Mouse (Mus musculus) kidney, postnatal 10 days (tissue): Measurements from ENCODE around the gene Sh2b1.
A peak's percentile ranks its signal among the peaks of the same experiment; 100 is the strongest.
"Not testable (repeated sequence)": the region's sequence is repeated elsewhere in the genome, so short reads cannot be mapped to it uniquely, and the experiment has no call there.

ENCODE experiments used
- DNase-seq: peaks from one replicate; pipeline ENCODE4 v3.0.0; 2021; ENCODE audit warnings: mixed read lengths

Gene Sh2b1

DNA sequence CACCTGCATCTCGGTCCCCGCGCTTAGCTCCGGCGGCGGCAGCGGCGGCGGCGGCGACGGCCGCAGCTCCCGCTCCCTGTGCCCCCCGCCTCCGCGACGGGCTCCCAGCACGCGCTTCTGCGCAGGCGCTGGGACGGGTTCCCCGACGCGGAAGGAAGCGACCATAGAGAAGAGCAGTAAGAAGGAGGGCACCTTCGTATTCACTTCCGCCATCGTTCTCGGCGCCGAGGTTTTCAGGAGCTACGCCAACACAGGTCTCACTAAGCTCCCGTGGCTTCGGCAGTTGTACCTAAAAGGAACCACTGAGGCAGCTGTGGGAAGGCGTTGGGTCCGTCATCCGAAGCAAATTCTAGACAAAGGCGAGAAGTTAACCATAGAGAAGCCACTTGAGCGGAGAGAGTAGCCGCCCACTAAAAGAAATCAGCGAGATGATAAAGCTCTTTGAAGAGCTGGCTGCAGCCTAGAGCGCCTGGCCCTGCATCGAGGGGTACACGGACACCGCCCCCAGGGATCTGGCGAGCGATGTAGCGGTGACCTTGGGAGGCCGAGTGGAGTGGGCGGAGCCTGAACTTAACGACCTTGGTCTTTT lies at the start of gene Sh2b1:
Gene Sh2b1 (minus strand): TSS at position 432 of the 589 bp plus-strand sequence.
- DNase-seq, result peak; percentile 92

DNA sequence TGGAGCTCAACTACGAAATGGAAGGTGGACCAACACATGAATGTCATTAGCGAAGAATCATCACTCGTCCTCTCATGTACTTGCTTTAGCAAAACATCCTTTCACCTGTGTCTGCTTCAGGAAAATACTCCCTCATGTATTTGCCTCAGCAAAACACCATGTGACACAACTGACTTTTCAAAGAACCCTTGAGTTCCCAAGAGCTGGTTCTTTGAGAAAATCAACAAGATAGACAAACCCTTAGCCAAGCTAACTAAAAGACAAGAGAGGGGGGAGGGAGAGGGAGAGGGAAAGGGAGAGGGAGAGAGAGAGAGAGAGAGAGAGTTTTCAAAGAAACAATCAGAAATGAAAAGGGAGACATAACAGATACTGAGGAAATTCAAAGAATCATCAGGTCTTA lies 48.1 kb upstream of the Sh2b1 start:
- DNase-seq, result no peak

DNA sequence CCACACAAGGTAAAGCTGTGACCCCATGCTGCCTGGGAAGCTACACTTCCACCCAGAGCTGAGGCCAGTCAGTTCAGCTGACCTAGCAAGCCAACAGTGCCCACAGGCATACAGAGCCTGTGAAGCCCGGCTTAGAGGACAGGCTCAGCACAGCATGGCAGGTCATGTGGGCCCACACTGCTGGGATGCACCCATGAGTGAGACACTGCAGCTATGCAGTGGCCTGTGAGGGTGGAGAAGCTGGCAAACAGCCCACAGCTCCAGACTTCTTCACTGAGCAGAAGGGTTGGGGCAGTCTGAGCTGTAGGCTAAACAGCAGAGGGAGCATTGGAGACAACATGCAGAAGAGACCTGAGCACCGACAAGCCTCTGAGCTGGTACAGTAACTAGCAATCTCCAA lies 44.3 kb upstream of the Sh2b1 start:
- DNase-seq, result peak; percentile 74

DNA sequence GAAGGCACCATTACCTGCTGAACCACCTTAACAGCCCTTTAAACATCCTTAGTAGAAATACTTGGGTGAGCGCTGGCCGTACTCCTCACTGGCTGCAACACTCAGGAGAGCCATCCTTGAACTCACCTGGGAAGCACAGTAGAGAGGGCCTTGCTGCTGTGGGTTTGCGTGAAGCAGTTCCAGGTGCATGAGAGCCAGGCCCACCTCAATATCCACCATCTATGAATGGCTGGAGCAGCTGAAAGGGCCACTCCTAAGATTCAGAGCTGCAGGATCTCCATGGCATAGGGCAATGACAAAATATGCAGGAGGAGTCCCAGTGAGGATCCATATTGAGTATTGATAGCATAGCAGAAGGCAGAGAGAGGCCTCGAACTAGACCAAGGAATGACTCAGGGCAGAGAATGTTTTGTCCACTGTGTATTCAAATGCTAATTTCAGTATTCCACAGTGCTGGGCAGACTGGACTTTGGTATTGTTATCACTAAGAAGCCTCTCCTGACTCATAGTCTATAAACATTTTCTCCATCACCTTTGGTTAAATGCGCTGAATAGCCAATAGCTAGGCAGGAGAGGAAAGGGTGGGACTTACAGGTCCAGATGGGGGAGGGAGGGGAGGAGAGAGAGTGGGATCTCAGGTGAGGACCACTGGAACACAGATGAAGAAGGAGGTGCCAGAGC lies 43.2 kb upstream of the Sh2b1 start:
- DNase-seq, result no peak

DNA sequence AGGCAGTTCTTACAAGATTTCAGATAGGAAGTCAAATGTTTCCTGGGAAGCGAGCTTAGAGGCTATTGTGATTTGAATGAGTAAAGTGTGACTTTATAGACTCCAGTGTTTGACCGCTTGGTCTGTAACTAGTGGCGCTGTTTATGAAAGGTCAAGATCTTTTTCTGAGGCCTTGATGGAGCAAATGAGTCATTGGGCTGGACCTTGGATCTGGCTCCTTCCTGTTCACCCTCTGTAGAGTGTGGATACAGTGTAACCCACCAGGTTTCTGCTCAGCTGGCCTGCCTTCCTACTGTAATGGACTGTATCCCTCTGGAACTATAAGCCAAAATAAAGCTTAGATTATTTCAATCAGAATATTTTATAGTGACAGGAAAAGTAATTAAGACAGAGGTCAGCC lies 36.1 kb upstream of the Sh2b1 start:
- no peak for DNase-seq

DNA sequence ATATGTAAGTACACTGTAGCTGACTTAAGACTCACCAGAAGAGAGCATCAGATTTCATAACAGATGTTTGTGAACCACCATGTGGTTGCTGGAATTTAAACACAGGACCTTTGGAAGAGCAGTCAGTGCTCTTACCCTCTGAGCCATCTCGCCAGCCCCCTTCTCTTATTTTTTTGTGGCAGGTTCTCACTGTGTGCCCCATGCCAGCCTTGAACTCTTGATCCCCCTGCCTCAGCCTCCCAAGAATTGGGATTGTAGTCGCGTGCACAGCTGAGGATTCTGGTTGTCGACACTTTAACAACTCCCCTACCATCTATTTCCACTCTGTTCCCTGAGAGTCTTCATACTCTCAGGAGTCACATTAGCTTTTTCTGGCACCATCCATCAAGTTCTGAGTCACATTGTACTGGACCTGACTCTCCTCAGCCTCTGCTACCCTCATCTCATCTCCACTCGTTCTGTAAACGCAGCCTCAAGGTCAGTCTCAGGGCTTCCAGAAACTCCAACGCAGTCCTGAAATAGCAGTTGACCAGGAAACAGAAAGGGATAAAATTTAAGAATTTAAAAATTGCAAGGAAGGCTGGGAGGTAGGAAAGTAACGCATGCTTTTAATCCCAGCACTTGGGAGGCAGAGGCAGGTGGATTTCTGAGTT lies 32.0 kb upstream of the Sh2b1 start:
- no peak for DNase-seq

DNA sequence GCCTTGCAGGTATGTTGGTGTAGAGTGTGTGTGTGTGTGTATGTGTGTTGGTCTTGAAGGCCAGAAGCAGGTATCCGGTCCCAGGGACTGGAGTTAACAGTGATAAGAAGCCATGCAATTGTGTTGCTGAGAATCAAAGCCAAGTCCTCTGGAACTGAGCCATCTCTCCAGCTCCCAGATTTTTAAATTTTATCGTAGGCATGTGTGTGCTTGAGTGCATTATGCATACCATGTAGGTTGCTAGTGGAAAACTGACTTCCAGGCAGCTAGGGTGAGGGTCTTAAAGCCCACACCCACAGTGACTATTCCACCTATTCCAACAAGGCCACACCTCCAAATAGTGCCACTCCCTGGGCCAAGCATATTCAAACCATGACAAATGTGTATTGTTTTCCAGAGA lies 29.7 kb upstream of the Sh2b1 start:
- DNase-seq, result no peak

DNA sequence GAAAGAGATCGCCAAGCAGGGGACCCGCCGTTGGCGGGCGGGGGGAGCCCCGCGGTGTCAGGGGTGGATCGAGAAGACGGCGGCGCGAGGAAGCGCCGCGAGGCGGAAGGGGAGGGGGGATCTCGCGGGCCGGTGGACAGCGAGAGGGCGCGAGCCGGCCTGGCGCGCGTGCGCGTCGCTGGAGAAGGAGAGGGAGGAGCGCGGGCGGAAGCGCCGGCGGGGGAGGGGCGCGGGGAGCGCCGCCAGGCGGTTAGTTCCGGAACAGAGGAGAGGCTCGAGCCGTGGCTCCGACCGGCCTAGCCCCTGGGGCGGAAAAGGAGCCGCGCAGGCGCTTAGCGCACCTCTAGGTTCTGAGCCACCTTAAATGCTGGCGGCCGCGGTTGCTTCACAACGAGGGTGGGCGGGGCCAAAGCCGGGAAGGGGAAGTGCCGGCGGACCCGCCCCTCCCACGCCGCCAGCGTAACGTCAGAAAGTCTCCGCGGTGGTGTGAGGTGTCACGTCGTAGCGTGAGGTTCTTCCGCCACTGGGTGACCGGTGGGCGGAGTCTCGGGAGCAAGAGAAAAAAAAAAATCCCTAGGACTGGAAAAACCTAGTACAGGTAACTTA lies 28.2 kb upstream of the Sh2b1 start, which contains the start of gene Atxn2l:
Gene Atxn2l (minus strand): TSS at position 165 of the 606 bp plus-strand sequence.
- DNase-seq, result peak; percentile 100

DNA sequence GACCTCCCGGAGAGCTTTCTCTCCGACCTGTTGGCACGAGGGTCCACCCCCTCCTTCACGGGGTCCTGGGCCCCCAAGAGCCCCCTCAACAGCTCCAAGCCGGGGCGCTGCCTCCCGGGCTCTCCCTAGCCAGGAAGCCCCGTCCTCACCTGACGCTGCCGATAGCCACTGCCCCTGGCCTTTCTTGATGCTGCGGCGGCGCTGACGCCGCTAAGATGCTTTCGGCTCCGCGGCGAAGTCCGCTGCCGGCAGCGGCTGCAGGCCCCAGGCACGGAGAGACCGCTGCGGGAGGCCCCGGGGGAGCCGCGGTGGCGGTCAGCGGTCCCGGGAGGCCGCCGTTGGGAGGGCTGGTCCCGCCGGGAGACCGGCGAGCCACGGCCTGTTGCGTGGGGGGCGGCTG lies 27.5 kb upstream of the Sh2b1 start:
- no peak for DNase-seq

DNA sequence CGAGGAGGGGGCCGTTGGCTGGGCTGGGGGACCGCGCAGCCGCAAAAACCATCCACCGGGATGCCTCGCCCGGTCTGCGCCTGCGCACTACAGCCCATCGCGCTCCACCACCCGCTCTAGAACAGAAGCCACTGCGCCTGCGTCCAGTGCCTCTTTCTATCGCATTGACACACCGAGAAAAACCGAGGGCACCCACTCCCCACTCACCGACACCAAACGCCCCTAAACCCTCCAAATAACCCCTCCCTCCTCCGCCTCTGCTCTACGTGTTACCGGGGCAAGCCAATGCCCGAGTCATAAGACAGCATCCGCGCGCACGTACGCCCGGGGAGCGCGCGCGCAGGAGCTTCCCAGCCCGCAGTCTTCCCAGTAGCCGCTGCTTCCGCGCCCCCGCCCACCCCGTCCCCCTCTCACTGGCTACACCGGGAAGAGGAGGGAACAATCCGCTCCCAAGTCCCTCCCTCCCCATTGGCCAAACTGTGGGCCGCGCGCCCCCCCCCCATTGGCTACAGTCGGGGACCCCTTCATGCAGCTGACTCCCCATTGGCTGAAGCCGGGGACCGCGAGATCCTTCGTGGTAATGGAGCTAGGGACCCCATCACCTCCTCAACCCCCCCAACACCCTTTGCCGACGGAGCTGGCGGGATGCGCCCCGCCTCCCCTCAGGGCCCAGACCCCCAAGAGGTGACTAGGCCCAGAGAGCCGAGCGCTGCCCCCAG lies 27.0 kb upstream of the Sh2b1 start:
- DNase-seq, result peak; percentile 96

DNA sequence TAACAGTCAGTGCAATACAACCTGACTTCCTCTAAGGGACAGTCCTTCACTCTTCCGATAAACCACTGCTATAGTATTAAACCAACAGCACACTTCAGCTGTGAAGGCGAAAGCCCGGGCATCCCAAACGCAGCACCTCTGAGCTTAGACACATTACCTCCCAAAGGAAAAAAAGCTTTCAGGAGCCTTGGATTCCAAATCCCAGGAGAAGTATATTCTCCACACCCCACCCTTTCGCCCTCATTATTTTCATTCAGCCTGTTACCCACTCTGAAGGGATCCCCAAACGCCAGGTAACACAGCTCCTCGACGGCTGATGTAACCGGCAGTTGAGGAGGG lies 26.4 kb upstream of the Sh2b1 start:
- no peak for DNase-seq

DNA sequence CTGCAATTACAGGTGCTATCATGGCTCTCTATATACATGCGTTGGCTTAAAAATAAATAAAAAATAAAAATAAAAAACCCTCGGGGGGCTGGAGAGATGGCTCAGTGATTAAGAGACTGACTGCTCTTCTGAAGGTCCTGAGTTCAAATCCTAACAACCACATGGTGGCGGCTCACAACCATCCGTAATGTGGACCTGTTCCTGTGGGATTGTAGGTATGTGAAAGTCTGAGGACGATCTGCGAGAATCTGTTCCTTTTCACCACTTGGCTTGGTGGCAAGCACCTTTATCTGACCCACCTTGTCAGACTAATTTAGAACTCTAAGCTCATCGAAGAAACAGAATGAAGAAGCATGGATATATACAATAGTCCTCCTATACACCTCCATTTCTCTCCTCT lies 24.2 kb upstream of the Sh2b1 start:
- DNase-seq, result no peak

DNA sequence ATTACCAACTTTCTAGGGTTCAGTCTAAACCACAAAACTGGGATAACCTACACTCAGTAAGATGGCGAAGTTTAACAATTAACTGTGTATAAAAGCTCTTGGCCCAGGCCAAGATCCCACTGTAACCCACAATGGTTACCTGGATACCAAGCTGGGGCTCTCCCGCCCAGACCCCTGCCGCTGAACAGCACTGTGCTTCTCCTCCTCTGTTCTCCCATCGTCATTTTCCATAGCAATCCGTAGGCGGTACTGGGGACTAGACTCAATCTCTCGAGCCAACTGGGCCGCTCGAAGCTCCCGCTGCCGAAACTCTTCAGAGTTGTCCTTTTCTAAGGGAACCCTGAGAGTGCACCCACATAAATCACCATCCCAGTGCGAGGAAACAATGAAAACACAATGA lies 22.7 kb upstream of the Sh2b1 start:
- DNase-seq, result no peak

DNA sequence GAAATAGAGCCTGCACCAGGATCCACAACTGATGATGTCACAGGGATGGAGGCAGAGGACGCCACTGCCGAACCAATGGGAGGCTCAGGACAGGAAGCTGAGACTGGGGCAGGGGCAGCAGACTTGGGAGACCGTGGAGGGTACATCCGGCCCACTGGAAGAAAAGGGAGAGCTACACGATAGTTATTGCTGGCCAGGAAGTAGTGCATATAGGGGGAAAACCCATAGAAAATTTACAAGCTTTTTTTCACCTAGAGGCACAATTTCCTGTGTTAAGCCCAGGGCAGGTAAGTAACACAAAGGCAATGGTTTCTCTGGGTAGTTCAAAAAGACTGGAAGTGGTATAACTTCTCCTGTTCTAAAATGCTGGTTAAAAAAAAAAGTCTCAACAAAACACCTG lies 21.3 kb upstream of the Sh2b1 start:
- DNase-seq, result no peak

DNA sequence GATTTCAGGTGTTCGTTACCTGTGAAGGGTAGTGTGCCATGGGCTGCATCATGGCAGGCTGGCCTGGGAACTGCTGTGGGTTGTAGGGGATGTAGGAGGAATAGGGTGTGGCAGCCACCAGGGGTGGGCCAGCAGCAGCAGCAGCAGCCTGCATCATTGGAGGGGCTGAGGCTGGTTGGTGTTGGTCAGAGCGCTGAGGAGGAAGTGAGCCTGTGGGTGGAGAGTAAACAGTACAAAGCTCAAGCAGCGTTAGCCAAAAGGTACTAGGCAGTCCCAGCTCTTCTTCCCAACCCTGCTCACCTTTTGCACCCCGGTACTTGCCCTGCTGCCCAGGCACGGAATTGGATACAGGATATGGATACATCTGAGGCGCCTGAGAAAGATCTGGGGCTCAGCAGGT lies 18.9 kb upstream of the Sh2b1 start:
- DNase-seq, result no peak

DNA sequence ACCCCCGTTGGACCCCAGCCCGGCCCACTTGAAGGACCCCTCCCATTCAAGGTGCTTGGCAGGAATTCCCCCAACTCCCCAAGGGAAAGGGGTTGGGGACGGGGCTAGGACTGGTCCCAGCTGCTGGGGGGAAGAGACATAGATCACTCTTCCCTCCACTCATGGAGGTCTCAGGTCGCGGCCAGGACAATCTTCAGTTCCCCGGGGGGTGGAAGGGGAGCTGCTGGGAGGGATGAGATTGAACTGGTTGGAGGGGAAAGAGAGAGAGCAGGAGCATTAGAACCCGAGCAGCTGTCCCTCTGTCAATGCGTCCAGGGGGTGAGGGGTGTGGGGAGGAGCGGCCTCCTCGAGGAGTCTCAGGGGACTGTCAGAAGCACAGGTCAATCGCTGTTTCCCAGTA lies 16.7 kb upstream of the Sh2b1 start:
- peak; percentile 60 for DNase-seq

DNA sequence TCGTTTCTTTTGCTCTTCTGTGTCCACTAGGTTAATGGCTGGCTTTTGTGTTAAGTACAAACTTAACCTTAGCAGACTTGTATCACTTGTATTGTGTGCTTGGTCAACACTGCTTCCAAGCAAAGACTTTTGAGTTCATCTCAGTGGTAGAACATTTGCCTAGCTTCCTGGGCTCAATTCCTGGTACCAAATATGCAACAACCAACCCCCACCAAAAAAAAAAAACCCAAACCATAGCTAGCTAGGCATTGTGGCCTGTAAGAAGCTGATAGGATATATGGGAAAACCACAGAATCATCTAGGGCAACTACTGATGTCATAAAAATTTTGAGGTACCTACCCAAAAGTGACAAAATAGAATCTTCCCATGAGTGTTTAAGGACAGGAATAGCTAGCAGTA lies 15.8 kb upstream of the Sh2b1 start:
- no peak for DNase-seq

DNA sequence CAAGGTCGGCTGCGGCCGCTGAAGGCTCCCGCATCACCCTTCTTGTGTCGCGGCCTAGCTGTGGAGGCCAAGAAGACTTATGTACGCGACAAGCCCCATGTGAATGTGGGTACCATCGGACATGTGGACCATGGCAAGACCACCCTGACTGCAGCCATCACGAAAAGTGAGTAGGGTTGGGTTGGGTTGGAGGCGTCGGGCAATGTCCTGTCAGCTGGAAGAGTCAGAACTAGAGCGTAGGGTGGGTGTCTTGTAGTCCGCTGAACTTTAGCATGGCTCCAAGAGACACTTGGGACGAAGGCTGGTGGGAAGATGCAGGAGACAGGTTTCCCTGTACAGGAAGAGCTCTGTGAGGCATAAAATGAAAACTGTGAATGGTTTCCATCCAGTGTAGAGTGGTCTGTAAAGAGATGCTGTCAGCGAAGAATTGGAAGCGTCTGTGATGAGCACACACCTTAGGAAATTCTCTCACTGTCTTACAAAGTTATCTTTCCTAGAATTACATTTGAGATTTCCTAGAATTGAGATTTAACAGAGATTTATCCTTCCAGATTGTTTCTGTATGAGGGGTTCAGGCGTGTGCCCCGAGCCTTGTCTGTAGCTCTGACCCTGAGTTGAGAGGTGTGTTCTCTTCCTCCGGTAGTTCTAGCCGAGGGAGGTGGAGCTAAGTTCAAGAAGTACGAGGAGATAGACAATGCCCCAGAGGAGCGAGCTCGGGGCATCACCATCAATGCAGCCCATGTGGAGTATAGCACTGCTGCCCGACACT lies 12.6 kb upstream of the Sh2b1 start:
- DNase-seq, result not testable (repeated sequence)

DNA sequence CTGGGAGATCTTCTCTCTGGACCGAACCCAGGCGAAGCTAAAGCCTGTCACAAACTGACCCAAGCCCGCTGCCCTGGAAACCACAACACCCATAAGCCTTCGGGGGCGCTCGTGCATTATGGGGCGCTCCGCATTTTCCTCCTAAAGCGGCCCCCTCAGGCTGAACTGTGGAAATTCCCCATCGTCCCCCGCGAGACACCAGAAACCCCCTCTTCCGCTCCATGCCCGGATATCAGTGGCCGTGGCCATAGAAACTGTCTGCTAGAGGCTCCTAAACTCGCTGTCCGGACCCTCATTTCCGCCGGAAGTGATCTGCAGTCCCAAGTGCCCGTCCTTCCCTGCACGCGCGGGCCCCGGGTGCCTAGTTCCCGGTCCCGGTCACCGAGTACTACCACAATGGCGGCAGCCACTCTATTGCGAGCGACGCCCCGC lies 11.8 kb upstream of the Sh2b1 start, which contains the start of gene Tufm:
Gene Tufm (plus strand): TSS at position 310 of the 432 bp plus-strand sequence.
- DNase-seq, result peak; percentile 97

DNA sequence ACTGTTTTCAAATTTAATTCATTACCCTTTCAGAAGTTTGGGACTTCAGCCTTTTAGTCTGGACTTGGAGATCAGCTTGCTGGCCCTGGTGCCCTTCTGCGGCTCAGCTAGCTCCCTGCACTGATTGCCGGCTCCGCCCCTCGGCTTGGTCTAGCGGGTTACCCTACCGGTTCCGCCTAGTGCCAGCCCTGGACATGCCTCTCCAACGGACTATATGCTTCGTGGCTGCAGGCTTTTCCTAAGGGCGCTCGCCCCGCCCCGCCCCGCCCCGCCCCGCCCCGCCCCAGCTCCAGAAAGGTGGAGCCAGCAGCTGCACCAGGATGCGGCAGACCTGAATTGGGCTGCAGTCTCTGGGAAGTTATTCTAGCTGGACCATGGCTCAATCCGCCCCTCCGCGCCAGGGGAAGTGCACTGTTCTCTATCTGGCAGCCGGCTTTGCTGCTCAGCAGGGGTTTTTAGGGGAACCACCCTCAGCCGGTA lies 7.2 kb upstream of the Sh2b1 start:
- peak; percentile 94 for DNase-seq

DNA sequence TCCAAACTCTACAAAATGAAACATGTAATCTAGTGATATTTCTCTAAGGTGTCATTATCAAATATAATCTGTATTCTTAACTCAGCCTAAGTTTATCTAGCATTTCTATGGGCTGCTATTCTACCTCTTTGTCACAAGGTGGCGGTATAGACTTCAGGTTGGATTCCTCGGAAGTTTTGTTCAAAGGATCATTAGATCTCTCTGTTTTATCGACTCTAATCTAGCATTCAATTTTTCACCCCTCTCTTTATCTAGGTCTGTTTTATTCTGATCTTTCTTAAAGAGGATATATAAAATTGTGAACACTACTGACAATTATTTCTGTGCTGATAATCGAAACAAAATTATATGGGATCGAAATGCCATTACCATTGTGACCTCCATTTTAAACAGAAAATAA lies 6.5 kb upstream of the Sh2b1 start:
- DNase-seq, result no peak

DNA sequence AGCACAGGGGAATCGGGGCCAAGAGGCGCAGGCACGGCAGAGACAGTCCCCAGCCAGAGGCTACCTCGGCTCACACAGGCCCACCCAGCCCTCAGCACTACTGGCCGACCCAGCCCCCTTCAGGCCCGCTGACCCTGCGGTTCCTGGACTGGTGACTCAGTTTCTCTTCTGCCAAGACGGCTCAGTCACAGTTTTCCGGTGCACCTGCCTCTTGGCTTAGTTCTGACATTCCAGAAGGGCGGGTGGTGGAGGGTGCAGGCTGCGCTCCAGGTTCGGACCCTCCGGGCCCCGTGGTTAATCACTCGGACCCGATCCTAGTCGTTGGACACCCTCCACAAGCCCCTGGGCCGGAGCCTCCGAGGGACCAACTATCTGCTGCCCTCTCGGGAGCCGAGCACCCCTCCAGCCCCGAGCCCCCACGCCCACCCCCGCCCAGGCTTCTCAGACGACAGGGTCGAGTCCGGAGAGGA lies 703 bp downstream of the Sh2b1 start:
- DNase-seq, result no peak
